Mouse (Mus musculus) cerebellum, adult 2 months (tissue): ENCODE data around the gene Gpc1. TPM values are rescaled to one million over a fixed set of nuclear protein-coding genes. Genes with fewer than 3 reads are reported as not detected.
A peak's percentile ranks its signal among the peaks of the same experiment; 100 is the strongest.

ENCODE experiments used
- DNase-seq, 2 experiments: peaks; one replicate each; pipeline ENCODE4 v3.0.0; 2021
- H3K27ac ChIP-seq: fragments of 200-500 bp; 2 replicates; pipeline ENCODE4 v1.5.1; 2012; ENCODE audit warnings: low read length, control low read depth, inconsistent platforms; ENCODE audit not compliant: insufficient read depth
- H3K27me3 ChIP-seq: fragments of 200-500 bp; 2 replicates; pipeline ENCODE4 v1.6.1; 2012; ENCODE audit warnings: inconsistent platforms, mild to moderate bottlenecking, low read length, moderate library complexity; ENCODE audit not compliant: control insufficient read depth, insufficient read depth
- H3K4me1 ChIP-seq: fragments of 200-500 bp; 2 replicates; pipeline ENCODE4 v1.6.1; 2011; ENCODE audit warnings: low read length; ENCODE audit not compliant: control insufficient read depth, insufficient read depth
- H3K4me3 ChIP-seq: fragments of 200-500 bp; replicated peaks from 2 replicates; pipeline ENCODE3; 2011; ENCODE audit warnings: mild to moderate bottlenecking, low read depth, low read length, control low read depth; ENCODE audit not compliant: insufficient read depth
- CTCF ChIP-seq: fragments of 200-500 bp; IDR thresholded peaks from 2 replicates; pipeline ENCODE4 v1.5.1; 2011; ENCODE audit warnings: low read depth, mild to moderate bottlenecking, control low read depth, low read length, moderate library complexity, borderline replicate concordance; ENCODE audit not compliant: insufficient read depth
- POLR2A ChIP-seq: fragments of 200-500 bp; IDR thresholded peaks from 2 replicates; pipeline ENCODE4 v1.6.1; 2011; ENCODE audit warnings: low read length, control low read depth, borderline replicate concordance; ENCODE audit not compliant: insufficient read depth
- WGBS: fragments of 180-500 bp; shearing (Covaris S2); methylation state at CpG from one replicate; pipeline ENCODE4 v1.1.7; 2018; 5-methylcytosine and 5-hydroxymethylcytosine counted together
- polyA plus RNA-seq: library from polyadenylated mRNA; depleted of rRNA; stranded (reverse); fragments of >200 nt; gene quantifications from 2 replicates; pipeline ENCODE4 v1.2.3, GENCODE M21; 2012; rRNA removed

The Gpc1 gene
- polyA plus RNA-seq, 1 experiment: 62.5 TPM

- Histone ChIP-seq H3K27ac (peak overlapping the region; percentile 75; the same call in 1 of the 2 replicates), H3K27me3 (no peaks in the 10 kb centered on the region), H3K4me1 (peaks cover 14% of the 10 kb centered on the region), H3K4me3 (peak overlapping the region; percentile 67)
- no peak for TF ChIP-seq POLR2A
- TF ChIP-seq CTCF: no peak
- 40% methylated on average over 20 of the region's 20 CpGs for WGBS
- no peak for DNase-seq
Observed at GRCm38 (mm10) chr1:92907632-92908360, 76.4 kb downstream of the Gpc1 start.

- H3K4me3 ChIP-seq: no peak overlapping the region
- DNase-seq: no peak
- peaks cover 14% of the 10 kb centered on the region for H3K4me1 ChIP-seq
- H3K27ac ChIP-seq: no peak overlapping the region
- no peaks in the 10 kb centered on the region for H3K27me3 ChIP-seq
- WGBS: 94% methylated on average over 3 of the region's 3 CpGs
- TF ChIP-seq POLR2A (no peak), CTCF (no peak)
Observed at GRCm38 (mm10) chr1:92908664-92909063, 77.2 kb downstream of the Gpc1 start.

- Histone ChIP-seq H3K4me3 (no peak overlapping the region), H3K27me3 (no peaks in the 10 kb centered on the region), H3K4me1 (peaks cover 14% of the 10 kb centered on the region), H3K27ac (no peak overlapping the region)
- no peak for TF ChIP-seq POLR2A
- TF ChIP-seq CTCF: no peak
- DNase-seq: no peak
- WGBS: 64% methylated on average over 4 of the region's 4 CpGs
Observed at GRCm38 (mm10) chr1:92909068-92909467, 77.6 kb downstream of the Gpc1 start.

Other genes with a start within 250 kb of the Gpc1 start
- not detected in 2 replicates for gene Olfr1412, start 245.9 kb upstream of the Gpc1 start, polyA plus RNA-seq
- not detected in 2 replicates for gene Olfr1411, start 237.2 kb upstream of the Gpc1 start, polyA plus RNA-seq
- gene Olfr1410, start 225.9 kb upstream of the Gpc1 start, polyA plus RNA-seq: not detected in 2 replicates
- not detected in 2 replicates for gene Olfr12, start 213.9 kb upstream of the Gpc1 start, polyA plus RNA-seq
- gene Cops9, start 189.7 kb upstream of the Gpc1 start, polyA plus RNA-seq: 374 and 414 TPM in 2 replicates
- 0.07 and 0.13 TPM in 2 replicates for gene Otos, start 182.8 kb upstream of the Gpc1 start, polyA plus RNA-seq
- 0.35 and 0.46 TPM in 2 replicates for gene Ankmy1, start 71.3 kb downstream of the Gpc1 start, polyA plus RNA-seq
- 49.6 and 49.7 TPM in 2 replicates for gene Dusp28, start 75.3 kb downstream of the Gpc1 start, polyA plus RNA-seq
- gene Rnpepl1, start 79.1 kb downstream of the Gpc1 start, polyA plus RNA-seq: 43.6 and 44.7 TPM in 2 replicates
- 44.5 and 45.5 TPM in 2 replicates for gene Capn10, start 102.7 kb downstream of the Gpc1 start, polyA plus RNA-seq
- gene Gpr35, start 119.2 kb downstream of the Gpc1 start, polyA plus RNA-seq: 0.21 and 0.36 TPM in 2 replicates
- gene Aqp12, start 174.7 kb downstream of the Gpc1 start, polyA plus RNA-seq: not detected in 2 replicates